Mouse (Mus musculus): ENCODE measurements at regions not wholly inside any gene's neighbourhood (a gene's known extent, or its start where the extent isn't known, plus 50 kb on each side); places are given as distances from the start of the nearest gene placed in this dataset.

DNA sequence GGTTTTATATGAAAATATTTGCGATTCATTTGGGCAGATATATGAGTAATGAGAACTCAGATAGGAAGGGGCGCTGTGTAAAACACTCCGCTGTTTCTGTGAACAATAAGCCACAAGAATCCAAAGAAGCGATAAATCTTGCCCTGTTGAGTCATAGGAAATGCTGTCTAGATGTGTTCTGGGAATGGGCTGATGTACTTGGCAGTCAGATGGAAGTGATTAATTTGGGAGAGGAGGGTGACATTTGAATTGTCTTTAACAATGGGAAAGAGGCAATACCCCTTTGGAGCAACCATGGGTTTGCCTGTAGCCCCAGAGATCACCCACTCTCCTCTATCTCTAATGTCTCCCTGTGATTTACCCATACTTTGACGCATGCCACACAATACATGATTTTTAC lies 160.4 kb downstream of the Dusp6 start:
- H3K4me1 ChIP-seq (ENCODE audit: control insufficient read depth, insufficient read depth, low read length): no peaks in the 10 kb centered on the region
- no peak overlapping the region for H3K4me3 ChIP-seq (ENCODE audit: insufficient read depth, low read length)
- no peak overlapping the region for H3K27ac ChIP-seq (ENCODE audit: insufficient read depth, low read length)
- TF ChIP-seq POLR2A (IDR thresholded peaks at IDR 0.05; ENCODE audit: extremely low read depth, insufficient read depth, low read length) (no peak), CTCF (IDR thresholded peaks at IDR 0.05; ENCODE audit: extremely low read depth, insufficient read depth, low read length) (no peak)

DNA sequence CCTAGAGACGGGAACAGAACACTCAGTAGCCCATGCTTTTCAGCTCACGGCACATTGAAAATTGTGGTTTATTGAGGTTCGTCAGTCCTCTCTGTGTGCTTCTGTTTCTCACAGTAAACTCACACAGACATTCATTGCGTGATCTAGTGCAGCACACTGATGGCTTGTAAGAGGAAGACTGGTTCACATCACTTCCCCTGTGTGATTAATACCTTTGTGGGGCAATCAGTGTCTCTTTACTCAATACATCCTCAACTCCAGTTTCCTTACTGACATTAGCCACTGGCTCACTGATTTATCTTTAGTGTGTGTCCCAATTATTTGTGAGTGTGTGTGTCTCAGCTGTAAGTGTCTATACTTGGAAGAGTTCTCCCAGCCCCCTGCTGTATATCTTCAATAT lies 162.2 kb downstream of the Dusp6 start:
- H3K27ac ChIP-seq (ENCODE audit: insufficient read depth, low read length): no peak overlapping the region
- TF ChIP-seq POLR2A (IDR thresholded peaks at IDR 0.05; ENCODE audit: extremely low read depth, insufficient read depth, low read length): no peak
- TF ChIP-seq CTCF (IDR thresholded peaks at IDR 0.05; ENCODE audit: extremely low read depth, insufficient read depth, low read length): no peak
- H3K4me1 ChIP-seq (ENCODE audit: control insufficient read depth, insufficient read depth, low read length): no peaks in the 10 kb centered on the region
- H3K4me3 ChIP-seq (ENCODE audit: insufficient read depth, low read length): no peak overlapping the region

DNA sequence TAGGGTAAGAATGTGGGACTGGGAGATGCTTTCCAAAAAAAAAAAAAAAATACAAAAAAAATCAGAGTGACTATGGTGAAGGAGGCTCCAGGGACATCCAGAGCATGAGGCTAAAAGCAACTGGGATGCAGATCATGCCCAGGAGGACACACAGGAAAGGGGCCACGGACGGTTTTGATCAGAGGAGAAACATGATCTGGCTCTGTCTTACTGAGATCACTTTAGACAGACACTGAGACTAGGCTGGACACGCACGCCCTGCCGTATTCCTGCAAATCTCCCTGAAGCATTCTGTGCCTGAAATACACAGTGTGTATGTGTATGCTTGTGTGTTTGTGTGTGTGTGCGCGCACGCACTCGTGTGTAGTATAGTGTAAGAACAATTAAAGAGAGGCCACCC lies 167.1 kb downstream of the Dusp6 start:
- Histone ChIP-seq H3K4me3 (ENCODE audit: insufficient read depth, low read length) (no peak overlapping the region), H3K27ac (ENCODE audit: insufficient read depth, low read length) (no peak overlapping the region), H3K4me1 (ENCODE audit: control insufficient read depth, insufficient read depth, low read length) (no peaks in the 10 kb centered on the region)
- TF ChIP-seq POLR2A (IDR thresholded peaks at IDR 0.05; ENCODE audit: extremely low read depth, insufficient read depth, low read length) (no peak), CTCF (IDR thresholded peaks at IDR 0.05; ENCODE audit: extremely low read depth, insufficient read depth, low read length) (no peak)

DNA sequence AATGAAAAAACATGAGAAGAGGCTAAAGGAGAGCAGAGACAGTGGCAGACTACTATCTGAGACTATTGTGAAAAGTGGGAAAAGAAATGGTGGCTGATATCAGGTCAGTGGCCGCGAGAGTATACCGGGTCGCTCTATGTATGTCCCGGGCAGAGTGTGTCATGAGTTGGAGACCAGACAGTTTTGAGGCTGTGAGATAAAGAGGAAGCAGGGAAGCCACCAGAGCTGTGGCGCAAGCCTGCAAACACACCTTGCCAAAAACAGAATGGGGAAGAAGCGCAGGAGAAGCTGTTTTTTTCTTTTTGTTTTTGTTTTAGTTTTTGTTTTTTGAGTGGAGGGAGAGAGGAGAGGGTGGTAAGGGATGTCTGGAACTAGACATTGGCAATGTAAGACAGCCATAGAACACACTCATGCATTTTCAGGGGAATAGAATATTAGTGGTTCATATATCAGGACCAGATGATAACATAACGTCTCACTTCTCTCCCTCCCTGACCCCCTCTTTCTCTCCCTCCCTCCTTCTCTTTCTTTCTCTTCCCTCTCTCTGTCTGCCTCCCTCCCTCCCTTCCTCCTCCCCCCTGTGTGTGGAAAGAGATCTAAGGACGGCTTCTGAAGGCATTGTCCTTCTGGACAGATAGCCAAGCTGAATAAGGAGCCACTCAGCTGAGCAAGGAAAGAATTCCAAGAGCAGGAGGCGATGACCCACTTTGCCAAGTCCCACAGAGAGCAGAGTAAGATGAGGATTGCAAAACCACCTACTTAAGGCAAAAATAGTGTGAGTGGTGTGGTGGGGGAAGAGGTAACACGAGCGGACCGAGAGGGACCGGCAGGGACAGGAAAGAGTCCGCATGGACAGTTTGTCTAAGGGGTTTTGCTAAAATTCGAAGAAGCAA lies 167.9 kb downstream of the Dusp6 start:
- Histone ChIP-seq H3K4me3 (ENCODE audit: insufficient read depth, low read length) (no peak overlapping the region), H3K27ac (ENCODE audit: insufficient read depth, low read length) (no peak overlapping the region)

DNA sequence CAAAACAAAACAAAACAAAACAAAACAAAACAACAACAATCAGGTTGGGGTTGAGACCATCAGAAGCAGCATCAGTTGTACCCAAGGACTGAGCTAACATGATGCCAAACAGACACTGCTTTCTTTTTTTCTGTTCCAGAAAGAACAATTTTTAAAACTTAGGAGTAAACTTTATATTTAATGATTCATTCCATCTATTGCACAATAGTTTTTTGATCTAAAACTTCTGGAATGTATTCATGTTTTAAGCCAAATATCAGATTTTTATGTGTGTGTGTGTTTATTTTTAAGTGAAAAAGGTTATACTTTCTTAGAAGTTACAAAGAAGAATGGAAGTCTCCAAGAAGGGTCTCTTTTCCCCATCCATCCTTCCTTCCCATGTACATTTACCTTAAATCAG lies 174.0 kb downstream of the Dusp6 start:
- Histone ChIP-seq H3K4me1 (ENCODE audit: control insufficient read depth, insufficient read depth, low read length) (no peaks in the 10 kb centered on the region), H3K27ac (ENCODE audit: insufficient read depth, low read length) (no peak overlapping the region), H3K4me3 (ENCODE audit: insufficient read depth, low read length) (no peak overlapping the region)
- no peak for TF ChIP-seq POLR2A (IDR thresholded peaks at IDR 0.05; ENCODE audit: extremely low read depth, insufficient read depth, low read length)

More for the DNA sequence above, 167.9 kb downstream of the Dusp6 start:
- no peaks in the 10 kb centered on the region for H3K4me1 ChIP-seq (ENCODE audit: control insufficient read depth, insufficient read depth, low read length)
- no peak for TF ChIP-seq CTCF (IDR thresholded peaks at IDR 0.05; ENCODE audit: extremely low read depth, insufficient read depth, low read length)
- no peak for TF ChIP-seq POLR2A (IDR thresholded peaks at IDR 0.05; ENCODE audit: extremely low read depth, insufficient read depth, low read length)

DNA sequence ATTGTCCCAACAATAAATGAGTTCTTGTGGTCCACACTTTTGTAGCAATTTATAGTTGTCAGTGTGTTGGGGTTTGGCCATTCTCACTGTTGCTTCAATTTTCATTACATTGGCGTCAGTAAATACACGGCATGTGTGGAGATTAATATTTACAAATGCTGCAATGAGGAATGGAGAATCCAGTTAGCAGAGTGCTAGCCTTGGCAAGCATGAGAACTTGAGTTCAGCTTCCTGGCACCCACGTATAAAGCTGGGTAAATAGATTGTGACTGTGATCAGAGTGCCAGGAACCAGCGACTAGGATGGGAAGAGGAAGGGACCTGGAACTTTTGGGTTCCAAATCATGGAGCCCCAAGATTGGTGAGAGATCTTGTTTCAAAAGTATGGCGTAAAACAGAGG lies 177.1 kb downstream of the Dusp6 start:
- no peak for TF ChIP-seq POLR2A (IDR thresholded peaks at IDR 0.05; ENCODE audit: extremely low read depth, insufficient read depth, low read length)
- no peak for TF ChIP-seq CTCF (IDR thresholded peaks at IDR 0.05; ENCODE audit: extremely low read depth, insufficient read depth, low read length)
- no peaks in the 10 kb centered on the region for H3K4me1 ChIP-seq (ENCODE audit: control insufficient read depth, insufficient read depth, low read length)
- no peak overlapping the region for H3K27ac ChIP-seq (ENCODE audit: insufficient read depth, low read length)
- H3K4me3 ChIP-seq (ENCODE audit: insufficient read depth, low read length): no peak overlapping the region

DNA sequence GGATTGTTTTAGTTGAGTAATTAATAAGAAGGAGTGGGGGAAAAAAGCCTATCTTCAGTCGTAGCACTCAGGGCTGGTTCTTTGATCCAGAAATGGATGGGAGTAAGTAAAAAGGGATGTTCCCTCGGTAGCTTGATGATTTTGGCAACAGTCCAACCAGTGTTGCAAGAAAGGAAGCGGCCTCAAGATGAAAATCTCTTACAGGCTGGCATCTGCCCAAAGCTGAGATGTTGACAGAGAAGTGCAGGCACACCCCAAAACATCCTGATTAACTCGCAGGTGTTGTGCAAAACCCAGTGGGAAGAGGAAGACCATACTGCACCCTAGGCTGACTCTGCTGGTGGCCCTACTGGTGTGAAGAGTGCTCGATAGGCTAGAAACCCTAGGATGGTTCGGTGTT lies 178.0 kb downstream of the Dusp6 start:
- Histone ChIP-seq H3K4me1 (ENCODE audit: control insufficient read depth, insufficient read depth, low read length) (no peaks in the 10 kb centered on the region), H3K4me3 (ENCODE audit: insufficient read depth, low read length) (no peak overlapping the region), H3K27ac (ENCODE audit: insufficient read depth, low read length) (no peak overlapping the region)
- TF ChIP-seq POLR2A (IDR thresholded peaks at IDR 0.05; ENCODE audit: extremely low read depth, insufficient read depth, low read length): no peak
- TF ChIP-seq CTCF (IDR thresholded peaks at IDR 0.05; ENCODE audit: extremely low read depth, insufficient read depth, low read length): no peak

DNA sequence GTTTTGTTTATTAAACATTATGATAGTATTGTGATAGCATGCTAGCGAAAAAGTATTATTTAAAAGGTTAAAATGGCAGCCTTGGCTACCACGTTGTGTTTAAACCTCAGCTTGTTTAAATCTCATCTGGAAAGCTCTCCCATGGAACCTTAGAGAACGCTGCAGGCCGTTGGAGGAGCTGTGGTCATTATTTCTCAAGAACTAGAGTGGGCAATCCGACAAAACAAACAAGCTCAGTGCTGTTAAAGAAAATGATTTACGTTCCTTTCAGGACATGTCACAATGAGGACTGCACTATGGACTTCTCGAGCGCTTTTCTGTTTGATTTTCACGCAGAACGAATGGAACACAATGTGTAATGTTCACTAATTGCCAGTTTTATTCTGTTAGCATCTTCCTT lies 178.9 kb downstream of the Dusp6 start:
- no peaks in the 10 kb centered on the region for H3K4me1 ChIP-seq (ENCODE audit: control insufficient read depth, insufficient read depth, low read length)
- no peak overlapping the region for H3K27ac ChIP-seq (ENCODE audit: insufficient read depth, low read length)
- H3K4me3 ChIP-seq (ENCODE audit: insufficient read depth, low read length): no peak overlapping the region
- TF ChIP-seq POLR2A (IDR thresholded peaks at IDR 0.05; ENCODE audit: extremely low read depth, insufficient read depth, low read length) (no peak), CTCF (IDR thresholded peaks at IDR 0.05; ENCODE audit: extremely low read depth, insufficient read depth, low read length) (no peak)

DNA sequence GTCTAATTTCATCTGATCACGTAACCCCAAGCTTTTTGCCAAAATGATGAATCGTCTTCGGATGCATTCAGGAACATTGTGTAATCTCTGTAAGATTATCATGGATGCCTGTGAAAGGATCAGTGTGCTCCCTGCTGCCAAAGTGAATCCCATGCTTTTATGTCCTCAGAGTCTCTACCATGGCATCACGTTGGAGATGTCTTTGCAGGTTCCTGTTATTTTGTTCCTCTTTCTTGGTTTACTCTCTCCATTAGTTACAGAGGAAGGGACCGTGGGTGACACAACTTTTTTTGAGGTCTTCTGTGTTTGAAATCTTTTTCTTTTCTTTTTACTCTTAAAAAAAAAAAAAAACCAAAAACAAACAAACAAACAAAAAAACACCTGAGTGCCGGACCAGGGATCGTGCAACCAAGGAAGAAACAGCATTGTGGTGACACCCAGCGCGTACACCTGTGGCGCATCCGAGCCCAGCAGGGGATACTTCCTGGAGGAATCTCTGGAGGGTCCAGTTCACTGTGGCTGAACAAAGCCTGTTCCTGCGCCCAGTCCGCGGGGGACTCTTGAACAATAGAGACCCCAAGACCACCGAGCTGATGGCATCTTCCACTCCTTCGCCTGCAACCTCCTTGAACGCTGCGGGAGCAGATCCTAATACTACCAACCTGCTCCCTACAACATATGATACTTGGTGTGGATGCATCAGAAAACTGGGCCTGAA lies 180.6 kb downstream of the Dusp6 start:
- TF ChIP-seq CTCF (IDR thresholded peaks at IDR 0.05; ENCODE audit: extremely low read depth, insufficient read depth, low read length): no peak
- H3K27ac ChIP-seq (ENCODE audit: insufficient read depth, low read length): no peak overlapping the region
- no peaks in the 10 kb centered on the region for H3K4me1 ChIP-seq (ENCODE audit: control insufficient read depth, insufficient read depth, low read length)
- H3K4me3 ChIP-seq (ENCODE audit: insufficient read depth, low read length): no peak overlapping the region

All from cortical plate, adult 2 months (tissue).